Mouse (Mus musculus) midbrain, embryonic 11.5 days (tissue): Measurements from ENCODE around the gene Gm10696. TPM values are rescaled to one million over a fixed set of nuclear protein-coding genes. Genes with fewer than 3 reads are reported as not detected.
"Not testable (repeated sequence)": the region's sequence is repeated elsewhere in the genome, so short reads cannot be mapped to it uniquely, and the experiment has no call there.

ENCODE experiments used
- ATAC-seq: fragments of 200-750 bp; cut with Nextera tagmentation; 2 replicates; pipeline ENCODE4 v1.8.0; 2017; ENCODE audit warnings: moderate TSS enrichment, moderate library complexity; ENCODE audit not compliant: low FRiP score
- DNase-seq: peaks from one replicate; pipeline ENCODE4 v3.0.0; 2015; ENCODE audit warnings: low spot score; ENCODE audit errors: missing footprints
- H3K27ac ChIP-seq: fragments of 300-500 bp; sonication (generic); 2 replicates; pipeline ENCODE4 v1.5.1; 2014; ENCODE audit warnings: low read depth, low read length
- H3K27me3 ChIP-seq: fragments of 300-500 bp; sonication (generic); 2 replicates; pipeline ENCODE4 v1.6.1; 2014; ENCODE audit warnings: mild to moderate bottlenecking, low read length, moderate library complexity, mixed read lengths; ENCODE audit not compliant: control insufficient read depth, insufficient read depth
- H3K36me3 ChIP-seq: fragments of 300-500 bp; sonication (generic); 2 replicates; pipeline ENCODE4 v1.6.1; 2014; ENCODE audit warnings: mild to moderate bottlenecking, low read length, moderate library complexity, mixed read lengths; ENCODE audit not compliant: control insufficient read depth, insufficient read depth
- H3K4me1 ChIP-seq: fragments of 300-500 bp; sonication (generic); 2 replicates; pipeline ENCODE4 v1.6.1; 2014; ENCODE audit warnings: low read length; ENCODE audit not compliant: control insufficient read depth, insufficient read depth
- H3K4me2 ChIP-seq: fragments of 300-500 bp; sonication (generic); 2 replicates; pipeline ENCODE4 v1.6.1; 2014; ENCODE audit warnings: mild to moderate bottlenecking, moderate library complexity
- H3K4me3 ChIP-seq: fragments of 300-500 bp; sonication (generic); 2 replicates; pipeline ENCODE4 v1.5.1; 2014; ENCODE audit warnings: low read depth, low read length
- H3K9ac ChIP-seq: fragments of 300-500 bp; sonication (generic); 2 replicates; pipeline ENCODE4 v1.6.1; 2014; ENCODE audit warnings: low read length
- H3K9me3 ChIP-seq: fragments of 300-500 bp; sonication (generic); 2 replicates; pipeline ENCODE4 v1.6.1; 2016; ENCODE audit warnings: low read length; ENCODE audit not compliant: control insufficient read depth
- WGBS: fragments of 180-500 bp; shearing (Covaris S2); extraction: QIAGEN DNeasy Blood & Tissue Kit; methylation state at CpG from one replicate; pipeline ENCODE4 v1.1.7; 2014; 5-methylcytosine and 5-hydroxymethylcytosine counted together
- polyA plus RNA-seq: library from polyadenylated mRNA; unstranded; fragments of >200 nt; fragmentation: Nextera tagmentation; extraction: Ambion mirVana; gene quantifications from 2 replicates; pipeline ENCODE4 v1.2.1, GENCODE M21; 2014

Gm10696 gene
- not detected in 2 replicates for polyA plus RNA-seq

- ATAC-seq, H3K9me3 ChIP-seq: not testable (repeated sequence)
- WGBS: 93% methylated on average over 1 of the region's 1 CpGs
Measured at GRCm38 (mm10) chr3:94178093-94178492, at the start of gene Gm10696. Gm10696 (minus strand) TSS chr3:94178193.

GRCm38 (mm10) chr3:94196414-94196813, 18.4 kb upstream of the Gm10696 start, which contains the start of gene Gm5286:
Gm5286 (plus strand) TSS chr3:94196714.
- DNase-seq, H3K27ac ChIP-seq, H3K36me3 ChIP-seq, H3K4me2 ChIP-seq, H3K27me3 ChIP-seq, H3K4me3 ChIP-seq, H3K9me3 ChIP-seq, H3K4me1 ChIP-seq, ATAC-seq, H3K9ac ChIP-seq: not testable (repeated sequence)
- WGBS: 97% methylated on average over 2 of the region's 4 CpGs

More at GRCm38 (mm10) chr3:94178093-94178492, at the start of gene Gm10696:
- H3K9ac ChIP-seq, H3K4me1 ChIP-seq, H3K4me2 ChIP-seq, H3K27me3 ChIP-seq, DNase-seq, H3K4me3 ChIP-seq, H3K27ac ChIP-seq, H3K36me3 ChIP-seq: not testable (repeated sequence)

- H3K4me3 ChIP-seq, H3K27me3 ChIP-seq, H3K36me3 ChIP-seq, H3K4me1 ChIP-seq, DNase-seq, H3K9ac ChIP-seq, H3K9me3 ChIP-seq, ATAC-seq, H3K4me2 ChIP-seq, H3K27ac ChIP-seq: not testable (repeated sequence)
Measured at GRCm38 (mm10) chr3:94167351-94167750, 10.6 kb downstream of the Gm10696 start.

Other genes with a start within 250 kb of the Gm10696 start
- gene Gm9117, start 234.7 kb downstream of the Gm10696 start, polyA plus RNA-seq: not detected in 2 replicates
- gene Tdpoz5, start 216.9 kb downstream of the Gm10696 start, polyA plus RNA-seq: not detected in 2 replicates
- not detected in 2 replicates for gene Gm9125, start 123.3 kb downstream of the Gm10696 start, polyA plus RNA-seq
- not detected in 2 replicates for gene Gm10697, start 105.5 kb downstream of the Gm10696 start, polyA plus RNA-seq
- gene Gm5286, start 18.5 kb upstream of the Gm10696 start, polyA plus RNA-seq: not detected in 2 replicates
- gene Gm4778, start 85.8 kb upstream of the Gm10696 start, polyA plus RNA-seq: not detected in 2 replicates
- 12.8 and 14.5 TPM in 2 replicates for gene Them4, start 131.9 kb upstream of the Gm10696 start, polyA plus RNA-seq
- gene Them5, start 163.9 kb upstream of the Gm10696 start, polyA plus RNA-seq: 0.11 TPM in 1 of 2 replicates, not detected in the other
- 0.87 and 1.4 TPM in 2 replicates for gene C2cd4d, start 184.2 kb upstream of the Gm10696 start, polyA plus RNA-seq
- 0.10 and 0.14 TPM in 2 replicates for gene Rorc, start 194.6 kb upstream of the Gm10696 start, polyA plus RNA-seq
- gene Lingo4, start 220.3 kb upstream of the Gm10696 start, polyA plus RNA-seq: 0.17 and 0.37 TPM in 2 replicates
- gene Tdrkh, start 235.1 kb upstream of the Gm10696 start, polyA plus RNA-seq: 55.3 and 63.2 TPM in 2 replicates